Mouse (Mus musculus) ovary, adult 18-20 months (tissue): Measurements from ENCODE around the gene Abraxas2.

ENCODE experiments used
- DNase-seq: peaks from one replicate; pipeline ENCODE4 v3.0.0; 2022; ENCODE audit warnings: low spot score, mixed read lengths

The Abraxas2 gene

GRCm38 (mm10) chr7:132853946-132854345 is 5.1 kb upstream of the Abraxas2 start:
- no peak for DNase-seq

- no peak for DNase-seq
Measured at GRCm38 (mm10) chr7:132856083-132856482, 2.9 kb upstream of the Abraxas2 start.

- DNase-seq = no peak
Measured at GRCm38 (mm10) chr7:132858043-132858608, 899 bp upstream of the Abraxas2 start.

- no peak for DNase-seq
Measured at GRCm38 (mm10) chr7:132866316-132866715, 7.3 kb downstream of the Abraxas2 start.

- no peak for DNase-seq
Measured at GRCm38 (mm10) chr7:132873043-132873442, 14.0 kb downstream of the Abraxas2 start.

GRCm38 (mm10) chr7:132875391-132876086 is 16.5 kb downstream of the Abraxas2 start:
- DNase-seq = no peak

- no peak for DNase-seq
Measured at GRCm38 (mm10) chr7:132880276-132880675, 21.3 kb downstream of the Abraxas2 start.

- DNase-seq = no peak
Measured at GRCm38 (mm10) chr7:132882343-132882742, 23.3 kb downstream of the Abraxas2 start.

GRCm38 (mm10) chr7:132884031-132884430 is 25.0 kb downstream of the Abraxas2 start:
- DNase-seq = no peak

GRCm38 (mm10) chr7:132887019-132887804 is 28.2 kb downstream of the Abraxas2 start:
- DNase-seq = no peak

- DNase-seq = no peak
Measured at GRCm38 (mm10) chr7:132888052-132888451, 29.0 kb downstream of the Abraxas2 start.

GRCm38 (mm10) chr7:132888518-132889249 is 29.7 kb downstream of the Abraxas2 start:
- DNase-seq = no peak

- no peak for DNase-seq
Measured at GRCm38 (mm10) chr7:132889691-132890090, 30.7 kb downstream of the Abraxas2 start.

GRCm38 (mm10) chr7:132890201-132890600 is 31.2 kb downstream of the Abraxas2 start:
- no peak for DNase-seq

GRCm38 (mm10) chr7:132891561-132892310 is 32.7 kb downstream of the Abraxas2 start:
- DNase-seq = peak; percentile 8

GRCm38 (mm10) chr7:132892311-132892661 is 33.3 kb downstream of the Abraxas2 start:
- DNase-seq = no peak

- no peak for DNase-seq
Measured at GRCm38 (mm10) chr7:132892806-132893205, 33.8 kb downstream of the Abraxas2 start.

GRCm38 (mm10) chr7:132893336-132893735 is 34.3 kb downstream of the Abraxas2 start:
- DNase-seq = no peak

- no peak for DNase-seq
Measured at GRCm38 (mm10) chr7:132894841-132895555, 36.0 kb downstream of the Abraxas2 start.

GRCm38 (mm10) chr7:132896206-132896815 is 37.3 kb downstream of the Abraxas2 start:
- no peak for DNase-seq

GRCm38 (mm10) chr7:132897258-132897657 is 38.2 kb downstream of the Abraxas2 start:
- no peak for DNase-seq
